Mouse (Mus musculus) C2C12 (cell line): Measurements from ENCODE around the gene Tomm40l.

Experiments
- CTCF ChIP-seq: IDR thresholded peaks from one replicate; pipeline ENCODE4 v1.5.1; 2011; ENCODE audit not compliant: control insufficient read depth, insufficient read depth, insufficient read length
- MYOG ChIP-seq: IDR thresholded peaks from one replicate; pipeline ENCODE4 v1.6.1; 2011; ENCODE audit not compliant: control insufficient read depth, insufficient read length; ENCODE audit errors: extremely low read depth

DNA sequence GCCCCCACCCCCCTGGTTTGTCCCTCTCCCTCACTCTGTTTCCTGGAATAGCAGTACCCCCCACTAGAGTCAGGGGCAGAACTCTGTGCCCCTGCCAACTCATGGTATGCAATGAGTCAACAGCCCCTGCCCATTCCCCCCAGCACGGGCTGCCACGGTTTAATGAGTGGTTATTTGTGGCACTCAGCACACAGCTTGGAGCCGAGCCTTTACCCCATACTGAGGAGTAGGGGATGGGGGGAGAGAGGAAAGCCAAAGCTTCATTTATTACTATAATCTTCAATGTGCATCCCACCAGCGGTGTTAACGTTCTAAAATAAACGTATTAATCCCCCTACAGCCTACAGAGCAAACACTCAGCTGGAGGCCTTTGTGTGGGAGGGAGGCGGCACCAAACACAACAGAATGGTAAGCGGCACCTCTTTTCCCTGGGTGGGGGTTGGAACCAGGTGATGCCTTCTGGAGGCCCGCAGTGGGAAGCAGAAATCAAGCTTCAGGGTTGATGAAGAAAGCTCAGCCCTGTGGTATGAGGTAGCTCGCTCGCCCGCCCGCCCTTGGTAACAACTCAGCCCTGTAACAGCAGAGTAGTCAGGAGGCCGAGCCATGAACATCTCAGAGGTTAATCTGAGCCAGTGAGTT is 32.7 kb downstream of the Tomm40l start:
- TF ChIP-seq CTCF: no peak
- TF ChIP-seq MYOG: no peak
